Mouse (Mus musculus): Measurements from ENCODE around the gene Hs3st3b1.

Hs3st3b1 gene

DNA sequence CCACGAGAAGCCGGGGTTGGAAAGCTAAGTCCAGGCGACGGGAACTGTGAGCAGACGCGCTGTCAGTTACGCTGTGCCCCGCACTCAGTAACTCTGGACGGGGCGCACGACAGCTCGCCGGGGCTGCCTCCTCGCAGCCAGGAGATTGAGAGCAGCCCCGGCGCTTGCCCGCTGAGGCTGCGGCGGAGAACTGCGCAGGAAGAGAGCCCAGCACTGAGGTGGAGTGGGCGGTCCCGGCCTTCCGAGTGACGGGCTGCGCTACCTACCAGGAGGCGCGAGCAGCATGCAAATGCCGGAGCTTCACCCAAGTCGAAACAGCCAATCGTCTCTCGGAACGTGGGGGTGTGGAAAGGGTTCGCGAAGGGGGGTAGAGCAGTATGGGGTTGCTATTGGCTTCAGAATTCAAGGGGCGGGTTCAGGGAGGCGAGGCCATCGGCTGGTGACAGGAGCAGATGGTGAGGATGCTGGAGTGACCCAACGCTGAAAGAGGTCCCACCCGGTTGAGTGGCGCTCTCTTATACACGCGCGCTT lies at the start of gene Hs3st3b1:
TSS of gene Hs3st3b1 (minus strand) at position 200 of the 531 bp plus-strand sequence.
- DNase-seq (ENCODE audit: low spot score) = peak; percentile 99

DNA sequence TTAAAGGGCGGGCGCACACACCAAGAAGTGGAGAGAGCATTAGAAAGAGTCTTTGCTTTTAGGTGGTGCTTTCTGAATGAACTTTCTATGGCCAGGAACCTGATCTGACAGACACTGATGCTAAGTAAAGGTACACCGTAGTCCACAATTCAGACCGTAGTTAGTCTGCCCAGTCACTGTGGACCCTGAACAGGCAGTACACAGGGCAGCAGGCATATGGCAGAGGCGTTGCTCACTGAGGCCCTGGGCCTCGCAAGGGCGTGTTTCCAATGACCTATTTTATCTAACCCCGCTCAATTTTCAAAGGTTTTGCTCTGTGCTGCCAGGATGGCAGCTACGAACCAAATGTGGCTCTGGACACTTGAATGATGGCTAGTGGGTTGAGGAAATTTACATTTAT lies 49.4 kb upstream of the Hs3st3b1 start:
- DNase-seq (ENCODE audit: low spot score) = no peak

DNA sequence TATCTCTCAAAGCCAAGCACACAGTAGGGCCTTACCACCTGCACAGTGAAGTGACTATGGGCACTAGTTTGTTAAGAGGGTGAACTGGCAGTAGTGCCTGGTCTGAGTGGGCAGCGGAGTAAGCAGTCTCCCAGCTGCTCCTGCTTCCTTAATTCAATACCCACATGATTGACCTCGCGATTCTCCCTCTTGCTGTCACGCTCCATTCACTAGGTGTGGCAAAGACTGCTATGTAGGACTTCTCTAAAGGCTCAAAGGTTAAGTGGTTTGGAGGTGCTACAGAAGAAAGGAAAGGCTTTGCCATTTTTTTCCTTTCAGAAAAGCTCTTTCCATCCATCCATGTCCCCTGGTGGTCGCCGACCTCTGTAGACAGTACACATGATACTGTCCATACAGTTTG lies 48.7 kb upstream of the Hs3st3b1 start:
- no peak for DNase-seq (ENCODE audit: low spot score)

DNA sequence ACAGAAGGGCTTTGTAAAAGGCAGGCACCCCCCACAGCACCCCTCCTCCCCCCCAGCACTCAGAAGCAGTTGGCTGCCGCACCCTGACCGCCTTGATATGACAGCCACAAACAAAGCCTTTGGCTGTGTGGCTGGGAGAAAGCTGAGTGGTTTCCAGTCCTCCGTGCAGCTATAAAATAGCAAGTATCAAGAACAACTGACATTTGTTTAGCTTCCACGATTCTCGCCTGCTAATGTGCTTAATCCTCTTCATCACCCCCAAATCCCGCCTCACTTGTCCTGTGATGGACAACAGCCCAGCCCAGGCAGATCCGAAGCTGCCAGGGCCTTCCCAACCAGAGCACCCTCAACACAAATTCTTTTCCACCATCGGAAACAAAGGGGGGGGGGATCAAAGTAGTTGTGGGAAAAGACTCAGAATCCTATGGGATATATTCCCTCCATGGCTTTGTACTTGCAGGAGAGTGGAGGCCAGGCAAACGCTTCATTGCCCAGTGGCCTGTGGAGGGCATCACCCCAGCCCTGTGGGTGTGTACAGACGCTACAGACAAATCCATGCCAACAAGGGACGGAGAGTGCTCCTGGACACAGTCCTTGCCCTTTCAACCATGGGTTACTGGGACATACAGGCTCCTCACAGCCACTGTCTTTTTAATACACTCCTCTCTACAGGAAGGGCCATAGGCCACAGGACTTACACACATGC lies 47.3 kb upstream of the Hs3st3b1 start:
- DNase-seq (ENCODE audit: low spot score) = no peak

DNA sequence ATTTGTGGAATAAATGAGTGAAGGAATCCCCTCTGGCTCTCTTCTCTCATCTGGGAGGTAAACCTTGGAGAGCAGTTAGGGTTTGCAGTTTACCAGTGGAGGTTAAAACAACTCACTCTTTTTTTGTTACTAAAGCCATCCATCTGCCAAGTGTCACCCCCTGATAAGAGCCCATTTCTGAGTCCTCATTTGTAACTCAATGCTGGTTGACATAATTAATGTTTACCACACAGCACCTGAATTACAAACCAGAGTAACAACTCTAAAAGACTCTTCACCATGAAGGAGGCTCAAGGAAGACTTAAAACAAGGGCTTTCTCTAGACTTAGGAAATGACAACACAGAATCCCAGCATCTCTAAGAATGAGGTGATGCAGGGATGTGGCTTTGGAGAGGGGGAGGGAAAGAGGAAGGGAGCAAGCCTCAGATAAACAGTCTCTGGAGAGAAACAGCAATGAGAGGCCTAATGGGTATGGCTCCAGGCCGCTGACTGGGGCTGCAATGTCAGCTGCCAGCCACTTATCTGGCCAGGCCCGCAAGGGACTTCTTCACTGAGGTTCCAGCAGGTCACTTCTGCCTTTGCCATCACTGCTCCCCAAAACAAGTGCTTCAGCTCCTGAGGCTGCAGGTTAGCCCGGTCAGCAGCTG lies 46.4 kb upstream of the Hs3st3b1 start:
- DNase-seq (ENCODE audit: low spot score) = no peak

DNA sequence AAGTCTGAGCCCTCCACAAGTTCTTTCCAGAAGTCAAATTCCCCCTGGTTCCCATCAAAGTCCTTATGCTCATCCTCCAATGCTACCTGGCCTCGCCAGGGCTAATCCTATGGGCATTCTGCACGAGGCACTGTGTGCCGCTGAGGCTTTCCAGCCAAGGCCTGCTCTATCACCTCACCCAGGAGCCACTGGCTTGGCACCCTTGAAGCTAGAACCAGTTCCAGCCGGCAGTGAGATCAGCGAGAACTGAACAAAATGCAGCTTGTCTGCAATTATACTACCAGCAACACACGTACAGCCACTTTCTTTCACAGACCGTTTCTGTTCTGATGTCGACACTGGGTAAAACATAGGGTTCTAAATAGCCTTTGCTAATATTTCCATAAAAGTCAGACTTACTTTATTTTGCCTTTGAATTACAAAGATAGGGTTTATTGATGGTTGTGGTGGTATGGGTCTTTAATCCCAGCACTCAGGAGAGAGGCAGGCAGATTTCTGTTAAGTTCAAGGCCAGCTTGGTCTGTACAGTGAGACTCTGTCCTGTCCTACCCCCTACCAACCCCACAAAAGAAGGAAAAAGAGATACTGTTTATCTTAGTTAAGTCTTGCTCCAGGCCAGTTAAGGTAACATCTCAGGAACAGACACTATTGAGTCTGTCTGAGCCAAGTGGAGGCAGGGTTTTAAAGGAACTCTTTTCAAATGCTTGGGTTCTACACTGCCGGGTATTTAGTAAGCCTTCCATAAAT lies 45.7 kb upstream of the Hs3st3b1 start:
- no peak for DNase-seq (ENCODE audit: low spot score)

DNA sequence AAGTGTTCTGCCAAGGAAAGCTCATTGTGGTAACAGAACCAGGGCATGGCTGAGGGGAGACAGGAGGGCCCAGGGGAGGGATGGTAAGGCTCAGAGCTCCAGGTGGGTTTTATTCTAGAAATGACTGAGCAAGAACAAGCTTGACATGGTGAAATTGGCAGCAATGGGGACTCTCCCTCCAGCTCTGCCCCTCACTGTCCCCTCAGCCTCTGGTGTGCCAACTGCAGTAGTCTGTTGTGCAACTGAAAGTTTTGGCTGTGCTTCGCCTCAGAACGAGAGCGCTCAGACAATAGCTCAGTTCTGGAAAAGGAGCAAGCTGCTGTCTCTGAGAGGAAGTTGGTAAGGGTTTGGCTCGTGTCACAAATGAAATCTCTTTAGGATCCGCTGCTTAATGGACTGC lies 43.3 kb upstream of the Hs3st3b1 start:
- DNase-seq (ENCODE audit: low spot score) = no peak

DNA sequence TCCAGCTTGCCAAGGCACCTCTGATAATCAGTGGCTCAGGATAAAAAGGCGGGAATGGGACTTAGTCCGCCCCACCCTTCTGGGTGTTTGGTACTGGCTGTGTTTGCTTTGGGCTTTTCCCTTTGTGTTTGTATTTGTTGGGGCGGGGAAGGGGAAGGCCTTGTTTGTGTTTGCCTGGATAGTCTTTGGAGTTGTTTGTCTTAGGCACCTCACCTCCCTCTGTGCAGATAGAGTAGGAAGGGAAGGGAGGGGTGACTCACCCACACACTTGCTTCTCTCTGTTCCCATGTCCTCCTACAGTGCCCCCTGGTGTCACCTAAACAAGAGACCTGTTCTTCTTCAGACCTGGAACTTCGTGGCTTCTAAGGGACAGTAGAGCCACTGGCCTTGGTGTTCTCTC lies 35.1 kb upstream of the Hs3st3b1 start:
- peak; percentile 51 for DNase-seq (ENCODE audit: low spot score)

DNA sequence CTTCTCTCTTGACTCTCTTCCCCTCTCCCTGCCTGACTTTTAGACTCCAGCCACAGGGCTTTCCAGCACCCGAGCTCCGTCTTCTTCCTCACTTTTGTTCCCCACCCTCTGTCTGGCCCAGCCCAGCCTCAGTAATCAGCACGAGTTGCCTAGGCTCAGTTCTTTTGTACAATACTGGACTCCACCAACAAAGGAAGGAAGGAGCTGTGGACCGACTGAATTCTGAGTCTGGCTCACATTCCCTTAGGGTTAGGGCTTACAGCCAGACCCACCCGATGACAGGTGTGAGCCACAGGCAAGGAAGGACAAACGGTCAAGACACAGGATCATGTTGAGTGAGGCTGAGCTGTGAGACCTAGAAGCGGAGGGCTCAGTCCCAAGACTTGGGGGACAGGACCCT lies 34.7 kb upstream of the Hs3st3b1 start:
- DNase-seq (ENCODE audit: low spot score) = no peak

DNA sequence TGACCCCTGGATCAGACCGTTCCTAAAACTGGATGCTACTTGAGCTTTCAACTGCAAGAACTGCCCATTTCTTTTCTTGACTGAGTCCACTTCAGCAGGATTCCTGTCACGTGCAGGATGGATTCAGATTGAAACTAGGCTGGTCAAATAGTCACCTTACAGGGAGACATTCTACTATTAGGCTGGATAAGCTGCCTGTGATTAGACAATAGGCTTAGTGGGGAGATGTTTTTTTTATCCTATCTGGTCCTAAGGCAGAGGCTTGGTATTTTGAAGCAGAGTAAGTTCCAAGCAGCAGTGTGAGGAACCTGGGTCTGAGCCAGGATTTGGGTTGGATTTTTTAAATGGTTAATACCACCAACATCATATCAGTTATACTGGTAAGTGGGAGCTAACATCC lies 31.8 kb upstream of the Hs3st3b1 start:
- DNase-seq (ENCODE audit: low spot score) = no peak

DNA sequence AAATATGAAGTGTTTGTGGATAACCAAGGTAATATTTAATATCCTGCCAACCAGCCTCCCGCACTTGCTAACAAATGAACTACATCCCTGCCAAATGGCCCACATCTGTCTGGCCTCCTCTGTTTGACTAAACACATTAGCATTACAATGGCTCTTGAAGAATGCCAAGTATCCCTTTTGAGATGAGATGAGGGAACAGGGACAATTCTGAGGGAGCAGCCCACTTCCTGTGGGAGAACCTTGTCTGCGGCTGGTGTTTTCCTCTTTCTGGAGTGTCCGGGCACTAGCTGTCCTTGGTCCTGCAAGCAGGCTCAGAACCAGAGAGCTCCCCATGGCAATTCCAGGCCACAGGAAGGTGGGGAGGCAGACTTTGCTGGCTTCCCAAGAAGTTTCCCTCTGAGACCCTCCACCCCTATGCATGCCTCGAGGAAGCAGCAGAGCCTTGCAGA lies 30.7 kb upstream of the Hs3st3b1 start:
- DNase-seq (ENCODE audit: low spot score) = peak; percentile 55

DNA sequence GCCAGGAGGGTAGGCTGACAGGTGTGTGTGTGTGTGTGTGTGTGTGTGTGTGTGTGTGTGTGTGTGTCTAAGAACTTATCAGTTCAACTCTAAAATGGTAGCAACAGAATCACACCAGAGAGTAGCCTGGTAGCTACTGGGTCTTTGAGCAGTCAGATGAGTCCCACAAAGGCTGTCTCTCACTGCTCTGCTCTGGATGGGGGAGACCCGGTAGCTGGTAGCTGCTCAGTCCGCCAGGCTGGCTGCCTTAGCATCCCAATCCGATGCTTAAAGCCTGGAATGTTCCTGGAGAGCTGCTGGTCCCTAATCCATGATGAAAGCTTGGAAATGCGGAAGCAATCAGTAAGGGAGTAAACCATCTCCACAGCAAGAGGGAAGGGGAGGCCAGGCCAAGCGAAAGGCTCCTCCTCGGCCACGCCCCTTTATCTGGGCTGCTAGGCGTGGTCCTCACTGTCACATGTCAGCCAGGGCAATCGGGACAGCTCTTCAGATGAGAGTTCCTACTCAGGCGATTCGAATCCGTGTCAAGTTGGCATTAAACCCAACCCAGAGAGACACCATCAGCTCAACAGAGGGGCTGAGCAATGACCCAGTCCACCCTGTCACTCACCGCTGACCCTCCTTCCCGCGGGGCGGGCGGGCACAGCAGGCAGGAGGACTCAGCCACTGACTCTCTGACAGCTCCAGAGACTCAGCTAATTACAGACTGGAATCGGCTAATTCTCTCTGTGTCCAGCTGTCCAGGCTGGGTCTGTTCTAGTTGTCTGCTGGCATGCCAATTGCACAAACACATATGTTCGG lies 29.9 kb upstream of the Hs3st3b1 start:
- DNase-seq (ENCODE audit: low spot score) = peak; percentile 84

DNA sequence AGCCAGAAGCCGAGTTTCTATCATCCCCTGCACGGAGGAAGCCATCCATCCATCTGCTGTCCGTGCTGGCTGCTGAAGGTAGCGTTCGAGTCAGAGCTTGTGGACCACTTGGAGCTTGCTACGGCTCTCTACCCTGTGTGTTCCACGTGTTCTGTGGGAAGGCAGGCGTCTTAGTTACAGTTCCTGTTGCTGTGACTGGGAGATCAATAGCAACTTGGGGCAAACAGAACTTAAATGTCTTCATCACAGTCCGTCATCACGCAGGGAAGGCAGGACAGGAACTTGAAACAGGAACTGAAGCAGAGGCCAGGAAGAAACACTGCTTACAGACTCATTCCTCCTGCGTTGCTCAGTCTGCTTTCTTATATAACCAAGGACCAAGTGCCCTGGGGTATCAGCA lies 26.3 kb upstream of the Hs3st3b1 start:
- no peak for DNase-seq (ENCODE audit: low spot score)

DNA sequence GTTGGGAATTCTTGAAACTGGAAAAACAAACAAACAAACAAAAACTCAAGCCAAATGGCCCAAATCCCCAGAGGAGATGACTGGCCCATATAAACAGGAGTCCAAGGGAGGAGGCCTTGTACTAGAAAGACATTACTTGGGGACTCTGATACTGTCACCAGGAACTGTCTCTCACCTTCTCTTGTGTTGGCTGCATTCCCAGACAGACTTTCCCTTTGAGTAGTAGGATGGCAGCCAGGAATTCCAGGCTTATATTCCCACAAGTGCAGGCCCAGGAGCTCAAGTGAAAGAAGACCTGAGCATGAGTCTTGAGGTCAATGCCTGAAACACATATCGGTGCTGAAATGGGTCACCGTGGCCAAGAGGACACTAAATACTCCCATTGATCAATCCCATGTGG lies 24.9 kb upstream of the Hs3st3b1 start:
- DNase-seq (ENCODE audit: low spot score) = no peak

DNA sequence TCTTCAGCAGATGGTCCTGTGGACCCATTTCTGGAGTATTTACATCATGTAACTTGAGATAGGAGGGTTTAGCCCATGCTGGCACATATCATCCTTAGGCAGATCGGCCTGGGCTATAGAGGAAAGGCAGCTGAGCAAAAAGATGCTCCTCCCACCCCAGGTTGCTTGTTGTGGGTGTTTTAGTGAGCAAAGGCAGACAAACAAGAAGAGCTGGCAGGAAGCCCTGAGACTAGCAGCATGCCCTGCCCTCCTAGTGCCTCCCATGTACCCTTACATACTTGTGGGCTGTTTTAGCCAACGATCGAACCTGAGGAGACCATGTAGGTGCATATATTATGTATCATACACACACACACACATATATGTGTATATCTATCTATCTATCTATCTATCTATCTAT lies 21.9 kb upstream of the Hs3st3b1 start:
- no peak for DNase-seq (ENCODE audit: low spot score)

DNA sequence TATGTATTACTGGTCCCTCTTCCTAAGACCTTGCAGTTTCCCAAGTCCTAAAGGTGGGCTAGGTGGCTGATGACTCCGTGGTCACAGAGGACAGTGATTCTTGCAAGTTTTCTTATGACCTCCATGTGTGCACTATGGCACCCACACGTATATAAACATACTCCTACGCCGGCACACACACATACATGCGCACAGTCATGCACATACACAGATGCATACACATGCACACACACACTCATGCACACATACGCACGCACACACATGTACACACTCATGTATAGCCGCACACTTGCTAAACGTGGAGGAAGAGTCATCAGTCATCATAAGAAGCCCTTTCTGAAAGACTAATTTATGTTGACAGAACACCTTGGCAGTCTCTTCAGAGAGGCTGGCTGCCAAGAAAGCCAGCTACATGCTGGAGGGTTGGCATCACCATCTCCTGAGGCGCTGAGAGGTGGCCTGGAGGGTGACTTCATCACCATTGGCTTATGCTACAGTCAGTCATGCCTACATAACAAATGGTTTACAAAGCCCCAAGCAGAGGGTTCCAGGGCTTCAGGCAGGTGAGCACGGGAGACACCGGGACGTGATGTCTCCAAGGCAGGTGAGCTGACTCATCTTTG lies 21.3 kb upstream of the Hs3st3b1 start:
- DNase-seq (ENCODE audit: low spot score) = no peak

DNA sequence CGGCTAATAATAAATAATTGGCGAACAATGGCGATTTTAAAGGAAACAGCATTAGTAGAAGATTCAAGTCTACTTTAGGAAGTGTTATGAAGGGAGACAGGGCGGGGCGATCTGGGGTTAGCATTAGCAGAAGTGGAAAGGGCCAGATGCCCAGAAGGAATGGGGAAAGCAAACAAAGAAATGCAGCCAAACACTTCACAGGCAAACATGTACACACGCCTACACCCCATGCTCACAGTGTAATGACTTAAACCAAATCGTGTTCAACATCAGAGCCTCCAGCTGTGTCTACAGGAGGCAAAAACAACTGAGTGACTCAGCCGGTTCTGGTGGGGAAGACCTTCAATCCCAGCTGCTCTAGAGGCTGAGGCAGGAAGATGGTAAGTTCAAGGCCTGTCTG lies 20.1 kb upstream of the Hs3st3b1 start:
- no peak for DNase-seq (ENCODE audit: low spot score)

DNA sequence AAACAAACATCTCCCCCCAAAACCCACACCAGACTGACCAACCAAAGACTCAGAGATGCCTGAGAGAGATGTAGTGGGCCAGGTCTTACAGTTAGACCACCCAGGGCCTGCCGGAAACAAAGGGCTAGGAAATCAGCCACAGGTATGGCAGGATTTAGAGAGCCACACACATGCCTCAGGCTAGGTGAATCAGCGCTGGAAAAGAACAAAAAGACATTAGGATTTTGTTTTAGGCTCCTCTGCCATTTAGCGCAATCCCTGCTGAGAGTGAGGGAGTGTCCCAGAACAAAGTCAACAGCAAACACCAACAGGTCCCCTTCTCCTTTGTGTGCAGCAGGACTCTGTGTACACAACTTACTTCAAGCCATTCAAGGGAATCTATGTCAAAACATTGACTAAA lies 14.6 kb upstream of the Hs3st3b1 start:
- no peak for DNase-seq (ENCODE audit: low spot score)

DNA sequence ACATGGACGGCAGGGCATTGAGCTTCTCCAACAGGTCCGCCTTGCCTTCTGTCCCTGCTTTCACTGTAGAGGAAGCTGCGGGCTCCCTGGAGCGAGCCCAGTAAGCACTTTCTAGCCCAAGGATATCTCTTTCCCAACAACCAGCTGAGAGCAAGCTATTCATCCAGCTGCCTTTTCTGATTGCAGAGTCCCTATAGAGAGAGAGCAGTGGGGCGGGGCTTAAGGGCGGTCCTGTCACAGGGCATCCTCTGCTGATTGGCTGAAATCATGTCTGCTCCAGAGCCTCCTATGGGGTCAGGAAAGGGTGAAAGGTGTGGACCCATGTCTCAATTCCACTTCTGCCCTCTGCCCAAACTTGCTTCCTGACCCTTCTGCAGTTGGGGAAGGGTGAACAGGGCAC lies 4.8 kb upstream of the Hs3st3b1 start:
- DNase-seq (ENCODE audit: low spot score) = no peak

DNA sequence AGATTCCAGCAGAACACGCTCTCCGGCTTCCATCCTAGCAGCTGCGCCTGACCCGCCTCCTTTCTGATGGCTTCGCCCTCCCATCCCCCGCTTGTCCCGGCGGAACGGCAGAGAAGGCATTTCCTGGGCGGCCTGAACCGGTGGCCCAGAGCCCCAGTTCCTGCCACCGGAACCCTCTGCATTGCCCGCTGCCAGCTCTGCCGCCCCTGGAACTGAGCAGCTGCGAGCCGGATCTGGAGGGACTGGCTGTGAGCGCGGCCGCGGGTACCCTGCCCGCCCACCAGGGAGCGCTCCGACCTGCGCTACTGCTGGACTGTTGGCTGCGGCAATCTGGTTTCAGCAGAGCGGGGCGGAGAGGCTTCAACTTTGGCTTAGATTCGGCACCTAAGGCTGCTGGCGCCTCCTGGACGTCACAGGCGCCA lies 3.1 kb upstream of the Hs3st3b1 start:
- DNase-seq (ENCODE audit: low spot score) = peak; percentile 86

DNA sequence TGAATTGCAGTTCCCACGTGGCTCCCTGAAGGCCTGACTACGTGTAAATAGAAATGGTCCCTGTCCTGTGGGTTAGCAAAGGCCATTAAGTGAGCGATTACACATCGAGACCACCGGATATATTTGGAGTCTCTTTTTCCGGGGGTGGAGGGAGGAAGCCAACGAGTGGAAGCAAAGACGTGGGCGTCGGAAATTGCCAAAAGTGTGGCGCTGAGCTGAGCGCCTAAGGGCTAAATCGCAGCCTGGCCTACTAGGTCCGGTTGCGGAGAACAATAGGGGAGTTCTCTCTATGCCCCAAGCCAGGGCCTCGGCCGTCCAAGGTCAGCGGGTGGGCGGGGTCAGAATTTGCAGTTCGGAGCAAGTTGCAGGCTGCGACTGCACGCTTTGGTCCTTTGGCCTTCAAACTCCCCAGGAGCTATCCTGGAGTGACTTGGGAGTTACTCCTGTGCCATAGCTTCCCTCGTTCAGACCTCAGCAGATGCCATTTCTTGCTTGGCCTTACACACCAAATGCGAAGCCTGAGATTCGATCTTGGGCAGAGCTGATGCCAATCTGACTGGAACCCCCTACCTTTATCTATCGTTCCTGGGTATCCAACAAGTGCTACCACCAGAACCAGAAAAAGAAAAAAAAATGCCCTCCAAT lies 2.3 kb upstream of the Hs3st3b1 start:
- DNase-seq (ENCODE audit: low spot score) = peak; percentile 70
